Mouse (Mus musculus): ENCODE data around the gene E2f4.

Gene E2f4

GRCm38 (mm10) chr8:105323183-105323582, 25.7 kb downstream of the E2f4 start:
- DNase-seq: no peak

GRCm38 (mm10) chr8:105325641-105326093, 28.2 kb downstream of the E2f4 start:
- peak; percentile 47 for DNase-seq

- DNase-seq: peak; percentile 99
These were observed 28.7 kb downstream of the E2f4 start, which contains the start of the genes Lrrc29 and Tmem208 for GRCm38 (mm10) chr8:105326141-105326672. Lrrc29 (minus strand) TSS chr8:105326278. Tmem208 (plus strand) TSS chr8:105326354.

- no peak for DNase-seq
These were observed 29.5 kb downstream of the E2f4 start for GRCm38 (mm10) chr8:105326968-105327367.

- DNase-seq: no peak
These were observed 32.9 kb downstream of the E2f4 start for GRCm38 (mm10) chr8:105330325-105330724.

- DNase-seq: no peak
These were observed 34.0 kb downstream of the E2f4 start for GRCm38 (mm10) chr8:105331469-105331868.

GRCm38 (mm10) chr8:105331931-105332330, 34.5 kb downstream of the E2f4 start:
- DNase-seq: no peak

- no peak for DNase-seq
These were observed 35.1 kb downstream of the E2f4 start for GRCm38 (mm10) chr8:105332523-105332922.

GRCm38 (mm10) chr8:105336373-105337130, 39.1 kb downstream of the E2f4 start:
- no peak for DNase-seq

GRCm38 (mm10) chr8:105338992-105339391, 41.5 kb downstream of the E2f4 start:
- no peak for DNase-seq

- no peak for DNase-seq
These were observed 42.6 kb downstream of the E2f4 start for GRCm38 (mm10) chr8:105339886-105340635.

- no peak for DNase-seq
These were observed 43.9 kb downstream of the E2f4 start for GRCm38 (mm10) chr8:105341399-105341798.

GRCm38 (mm10) chr8:105342768-105343167, 45.3 kb downstream of the E2f4 start:
- no peak for DNase-seq

GRCm38 (mm10) chr8:105343791-105344574, 46.5 kb downstream of the E2f4 start:
- DNase-seq: no peak

- DNase-seq: no peak
These were observed 47.9 kb downstream of the E2f4 start for GRCm38 (mm10) chr8:105345061-105345975.

GRCm38 (mm10) chr8:105346611-105347427, 49.4 kb downstream of the E2f4 start:
- DNase-seq: peak; percentile 46

GRCm38 (mm10) chr8:105347428-105348221, 50.2 kb downstream of the E2f4 start, which contains the start of gene Fhod1:
Fhod1 (minus strand) TSS chr8:105347953.
- peak; percentile 90 for DNase-seq

- DNase-seq: peak; percentile 77
These were observed 51.1 kb downstream of the E2f4 start, which contains the start of gene Slc9a5 for GRCm38 (mm10) chr8:105348450-105349095. Slc9a5 (plus strand) TSS chr8:105348843.

GRCm38 (mm10) chr8:105349096-105349771, 51.8 kb downstream of the E2f4 start:
- DNase-seq: peak; percentile 39

Data from thymus, postnatal 14 days (tissue).